Mouse (Mus musculus) left cerebral cortex, postnatal 14 days (tissue): ENCODE measurements around the gene Zfp648. TPM values are rescaled to one million over a fixed set of nuclear protein-coding genes. Genes with fewer than 3 reads are reported as not detected.
A peak's percentile ranks its signal among the peaks of the same experiment; 100 is the strongest.

Source experiments
- DNase-seq, 2 experiments: peaks; one replicate each; pipeline ENCODE4 v3.0.0; 2021 to 2022; ENCODE audit warnings: low spot score in 2 of 2, mixed read lengths in 1 of 2
- intact Hi-C: fragments of 180-260 bp; cut with DNase I; formaldehyde crosslinking; loops from one replicate; pipeline ENCODE4 v1.15.1; 2025
- total RNA-seq, 2 experiments: library from RNA; stranded (reverse); gene quantifications; 2 replicates each; pipeline ENCODE4 v1.2.3; 2021

Zfp648 gene
- total RNA-seq, 2 experiments from 2014 or later = 0.51 to 0.59 TPM

GRCm38 (mm10) chr1:154204652-154205573, 3.9 kb downstream of the Zfp648 start:
- intact Hi-C loops = loop anchor here (5.0 kb wide), 1 partner anchor 522 kb away; no protein-coding TSS in a partner anchor
- DNase-seq = peak; percentile 28 to 30

- intact Hi-C loops = no loop called here
- DNase-seq = no peak
These were observed 19.0 kb downstream of the Zfp648 start for GRCm38 (mm10) chr1:154219991-154220390.

GRCm38 (mm10) chr1:154220566-154220965, 19.6 kb downstream of the Zfp648 start:
- no peak for DNase-seq
- intact Hi-C loops = no loop called here

- peak; percentile 40 to 53 for DNase-seq
- intact Hi-C loops = no loop called here
These were observed 22.8 kb downstream of the Zfp648 start for GRCm38 (mm10) chr1:154223807-154224207.

- intact Hi-C loops = no loop called here
- no peak for DNase-seq
These were observed 31.6 kb downstream of the Zfp648 start for GRCm38 (mm10) chr1:154232594-154232993.

- intact Hi-C loops = no loop called here
- DNase-seq = no peak
These were observed 32.0 kb downstream of the Zfp648 start for GRCm38 (mm10) chr1:154233033-154233432.

GRCm38 (mm10) chr1:154234814-154235213, 33.8 kb downstream of the Zfp648 start:
- no peak for DNase-seq
- intact Hi-C loops = no loop called here

GRCm38 (mm10) chr1:154238876-154239275, 37.9 kb downstream of the Zfp648 start:
- intact Hi-C loops = no loop called here
- DNase-seq = peak in 1 of 2 experiments; percentile 28

- intact Hi-C loops = no loop called here
- DNase-seq = no peak
These were observed 50.2 kb downstream of the Zfp648 start for GRCm38 (mm10) chr1:154251186-154251585.

GRCm38 (mm10) chr1:154252739-154253138, 51.8 kb downstream of the Zfp648 start:
- DNase-seq = peak; percentile 22 to 43
- intact Hi-C loops = no loop called here
